Mouse (Mus musculus) A20 (cell line): ENCODE data around the gene Itch.
A peak's percentile ranks its signal among the peaks of the same experiment; 100 is the strongest.
"Not testable (repeated sequence)": the region's sequence is repeated elsewhere in the genome, so short reads cannot be mapped to it uniquely, and the experiment has no call there.

Experiments
- DNase-seq: peaks from one replicate; pipeline ENCODE4 v3.0.0-alpha.2; 2011; ENCODE audit warnings: low read depth, low spot score

Gene Itch

GRCm38 (mm10) chr2:155149296-155149695, 16.0 kb downstream of the Itch start:
- not testable (repeated sequence) for DNase-seq

GRCm38 (mm10) chr2:155207419-155207818, 74.1 kb downstream of the Itch start:
- no peak for DNase-seq

- no peak for DNase-seq
Observed at GRCm38 (mm10) chr2:155223145-155223544, 89.8 kb downstream of the Itch start.

GRCm38 (mm10) chr2:155224721-155225120, 91.4 kb downstream of the Itch start:
- DNase-seq = no peak

GRCm38 (mm10) chr2:155235746-155236361, 102.5 kb downstream of the Itch start:
- no peak for DNase-seq

- DNase-seq = peak; percentile 98
Observed at GRCm38 (mm10) chr2:155236362-155236992, 103.2 kb downstream of the Itch start, which contains the start of gene Dynlrb1. Gene Dynlrb1, plus strand, starts transcription at chr2:155236533.

GRCm38 (mm10) chr2:155237276-155237675, 104.0 kb downstream of the Itch start:
- DNase-seq = no peak

- DNase-seq = peak; percentile 69
Observed at GRCm38 (mm10) chr2:155240915-155241314, 107.6 kb downstream of the Itch start.

GRCm38 (mm10) chr2:155242296-155242855, 109.1 kb downstream of the Itch start:
- no peak for DNase-seq

GRCm38 (mm10) chr2:155246231-155246630, 112.9 kb downstream of the Itch start:
- no peak for DNase-seq

GRCm38 (mm10) chr2:155248206-155248605, 114.9 kb downstream of the Itch start:
- DNase-seq = no peak

- DNase-seq = no peak
Observed at GRCm38 (mm10) chr2:155248718-155249117, 115.4 kb downstream of the Itch start.

- no peak for DNase-seq
Observed at GRCm38 (mm10) chr2:155249588-155249987, 116.3 kb downstream of the Itch start.

- DNase-seq = no peak
Observed at GRCm38 (mm10) chr2:155265526-155265925, 132.2 kb downstream of the Itch start.

- DNase-seq = no peak
Observed at GRCm38 (mm10) chr2:155266896-155267295, 133.6 kb downstream of the Itch start.

- peak; percentile 60 for DNase-seq
Observed at GRCm38 (mm10) chr2:155271957-155272356, 138.6 kb downstream of the Itch start.

GRCm38 (mm10) chr2:155272396-155273170, 139.3 kb downstream of the Itch start:
- DNase-seq = no peak

- no peak for DNase-seq
Observed at GRCm38 (mm10) chr2:155273603-155274002, 140.3 kb downstream of the Itch start.

- peak; percentile 88 for DNase-seq
Observed at GRCm38 (mm10) chr2:155276195-155276594, 142.9 kb downstream of the Itch start, which contains the start of gene Map1lc3a. Gene Map1lc3a, plus strand, starts transcription at chr2:155276297.
